Mouse (Mus musculus) cerebellum, adult 2 months (tissue): ENCODE measurements at regions not wholly inside any gene's neighbourhood (a gene's known extent, or its start where the extent isn't known, plus 50 kb on each side); places are given as distances from the start of the nearest gene placed in this dataset.

Experiments used
- CTCF ChIP-seq: fragments of 200-500 bp; IDR thresholded peaks from 2 replicates; pipeline ENCODE4 v1.5.1; 2011; ENCODE audit warnings: low read depth, mild to moderate bottlenecking, control low read depth, low read length, moderate library complexity, borderline replicate concordance; ENCODE audit not compliant: insufficient read depth
- POLR2A ChIP-seq: fragments of 200-500 bp; IDR thresholded peaks from 2 replicates; pipeline ENCODE4 v1.6.1; 2011; ENCODE audit warnings: low read length, control low read depth, borderline replicate concordance; ENCODE audit not compliant: insufficient read depth

DNA sequence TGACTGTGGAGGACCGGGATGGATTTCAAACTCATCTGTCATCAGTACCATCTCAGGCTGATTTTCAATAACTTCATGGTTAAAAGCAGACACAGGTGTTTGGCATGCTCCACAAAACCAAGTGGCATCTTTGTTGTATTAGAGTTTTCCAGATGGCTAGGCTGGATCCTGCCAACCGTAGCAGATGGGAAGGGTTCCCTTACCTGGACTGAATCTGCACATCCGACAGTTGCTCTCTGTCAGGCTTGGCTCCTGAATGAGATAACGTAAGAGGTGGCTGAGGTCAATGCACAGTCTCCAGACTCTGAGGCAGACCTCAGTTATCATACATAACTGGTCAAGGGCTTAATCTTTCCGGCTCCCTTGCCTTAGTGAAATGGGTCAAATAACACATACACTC lies 99.0 kb upstream of the Ankrd1 start:
- no peak for TF ChIP-seq POLR2A
- TF ChIP-seq CTCF: no peak
